Comparison of ENCODE assay signal across 14 mouse cellular contexts in genomic region chr8:105338992-105339391, GRCm38 (mm10). TPM values are rescaled to one million over a fixed set of nuclear protein-coding genes. Genes with fewer than 3 reads are reported as not detected.
DNase-seq lines count a peak whose midpoint lies in the region; ATAC-seq lines count a peak whose summit lies in the region.
"Had no signal": no experiment of that assay in that cellular context is flagged by ENCODE, and none has a peak within 500 bp of the region (broad histone marks: within the 10 kb centered on the region; RNA-seq: fewer than 3 reads in every experiment).

No protein-coding gene starts in this region.

- H3K4me3 ChIP-seq in forebrain, embryonic 11.5 days (ENCODE audit: low read depth, low read length), result no peak overlapping the region
- no peak overlapping the region for H3K4me3 ChIP-seq in forebrain, embryonic 12.5 days (replicated peaks)
- no peak overlapping the region for H3K4me3 ChIP-seq in limb, embryonic 12.5 days (replicated peaks)
- H3K4me3 ChIP-seq in limb, embryonic 10.5 days, result no peak overlapping the region
- no peak overlapping the region for H3K4me3 ChIP-seq in limb, embryonic 13.5 days
- no peak overlapping the region for H3K4me3 ChIP-seq in stomach, embryonic 15.5 days (replicated peaks)
- H3K4me3 ChIP-seq: midbrain, embryonic 10.5 days had no signal

- no peaks in the 10 kb centered on the region for H3K27me3 ChIP-seq in forebrain, embryonic 11.5 days (ENCODE audit: control insufficient read depth, insufficient read depth, low read length)
- 0 out of 2 replicates have a peak, but pooled peaks cover 4% of the 10 kb centered on the region for H3K27me3 ChIP-seq in forebrain, embryonic 12.5 days
- 0 out of 2 replicates have a peak, but pooled peaks cover 6% of the 10 kb centered on the region for H3K27me3 ChIP-seq in limb, embryonic 12.5 days
- H3K27me3 ChIP-seq in limb, embryonic 10.5 days (ENCODE audit: low read depth, poor library complexity, severe bottlenecking), result peaks cover 8% of the 10 kb centered on the region
- no peaks in the 10 kb centered on the region for H3K27me3 ChIP-seq in limb, embryonic 13.5 days
- H3K27me3 ChIP-seq in stomach, embryonic 15.5 days (replicated peaks), result no peaks in the 10 kb centered on the region

- H3K4me1 ChIP-seq in forebrain, embryonic 11.5 days (replicated peaks; ENCODE audit: control insufficient read depth, insufficient read depth, low read length), result no peaks in the 10 kb centered on the region
- H3K4me1 ChIP-seq in forebrain, embryonic 12.5 days, result no peaks in the 10 kb centered on the region; the same call in 1 of the 2 replicates
- 0 out of 2 replicates have a peak, but pooled peaks cover 6% of the 10 kb centered on the region for H3K4me1 ChIP-seq in limb, embryonic 12.5 days (replicated peaks)
- 0 out of 2 replicates have a peak, but pooled peaks cover 9% of the 10 kb centered on the region for H3K4me1 ChIP-seq in limb, embryonic 10.5 days
- peaks cover 17% of the 10 kb centered on the region for H3K4me1 ChIP-seq in limb, embryonic 13.5 days
- H3K4me1 ChIP-seq in stomach, embryonic 15.5 days, result peaks cover 32% of the 10 kb centered on the region

- no peak overlapping the region for H3K27ac ChIP-seq in forebrain, embryonic 11.5 days (ENCODE audit: low read depth, low read length)
- no peak overlapping the region for H3K27ac ChIP-seq in forebrain, embryonic 12.5 days
- peak overlapping the region; percentile 66; the same call in 1 of the 2 replicates for H3K27ac ChIP-seq in limb, embryonic 12.5 days
- H3K27ac ChIP-seq in limb, embryonic 10.5 days, result no peak overlapping the region
- H3K27ac ChIP-seq in limb, embryonic 13.5 days, result 0 out of 2 replicates have a peak overlapping the region, but pooled peaks have one; percentile 33
- H3K27ac ChIP-seq in stomach, embryonic 15.5 days, result peak overlapping the region; percentile 13; the same call in 1 of the 2 replicates
- H3K27ac ChIP-seq: midbrain, embryonic 10.5 days had no signal

- peak; percentile 34 for DNase-seq in forebrain, embryonic 11.5 days (ENCODE audit: low spot score)
- DNase-seq in limb, embryonic 10.5 days (ENCODE audit: low spot score), result no peak
- DNase-seq in thymus, adult 18-20 months, result no peak
- no peak for DNase-seq in layer of hippocampus, postnatal 36 days
- DNase-seq: cerebellum, adult 8-10 months; forebrain, postnatal 0 days; gastrocnemius, postnatal 36 days; kidney, adult 11 months had no signal

- ATAC-seq in forebrain, embryonic 11.5 days (replicated peaks; ENCODE audit: low FRiP score), result no peak
- no peak for ATAC-seq in forebrain, embryonic 12.5 days (ENCODE audit: low FRiP score)
- ATAC-seq in limb, embryonic 12.5 days (ENCODE audit: insufficient number of reproducible peaks, insufficient read depth, low FRiP score, low TSS enrichment, low read depth), result no peak
- no peak for ATAC-seq in limb, embryonic 13.5 days (ENCODE audit: low FRiP score, low read depth)
- ATAC-seq in stomach, embryonic 15.5 days (ENCODE audit: insufficient read depth, low FRiP score, low read depth), result no peak
- ATAC-seq: activated CD4-positive, CD25-positive, alpha-beta regulatory T cell, adult 4 months; forebrain, postnatal 0 days had no signal

- 68% methylated on average over 4 of the region's 4 CpGs for WGBS in forebrain, embryonic 11.5 days
- 74% methylated on average over 4 of the region's 4 CpGs for WGBS in forebrain, embryonic 12.5 days
- WGBS in limb, embryonic 12.5 days, result 16% methylated on average over 4 of the region's 4 CpGs
- 26% methylated on average over 4 of the region's 4 CpGs for WGBS in limb, embryonic 10.5 days
- WGBS in limb, embryonic 13.5 days, result 14% methylated on average over 4 of the region's 4 CpGs
- WGBS in stomach, embryonic 15.5 days, result 39% methylated on average over 4 of the region's 4 CpGs

- H3K36me3 ChIP-seq in forebrain, embryonic 11.5 days (ENCODE audit: control insufficient read depth, insufficient read depth, low read length), result no peaks in the 10 kb centered on the region
- peaks cover 29% of the 10 kb centered on the region for H3K36me3 ChIP-seq in forebrain, embryonic 12.5 days (replicated peaks)
- H3K36me3 ChIP-seq in limb, embryonic 12.5 days, result peaks cover 46% of the 10 kb centered on the region
- peaks cover 52% of the 10 kb centered on the region for H3K36me3 ChIP-seq in limb, embryonic 10.5 days
- peaks cover 44% of the 10 kb centered on the region for H3K36me3 ChIP-seq in limb, embryonic 13.5 days
- H3K36me3 ChIP-seq in stomach, embryonic 15.5 days, result peaks cover 34% of the 10 kb centered on the region

- H3K9me3 ChIP-seq in forebrain, embryonic 11.5 days (ENCODE audit: control insufficient read depth, low read length), result no peaks in the 10 kb centered on the region
- H3K9me3 ChIP-seq in forebrain, embryonic 12.5 days, result no peaks in the 10 kb centered on the region
- H3K9me3 ChIP-seq in limb, embryonic 12.5 days, result no peaks in the 10 kb centered on the region
- H3K9me3 ChIP-seq in limb, embryonic 10.5 days (replicated peaks), result no peaks in the 10 kb centered on the region
- no peaks in the 10 kb centered on the region for H3K9me3 ChIP-seq in limb, embryonic 13.5 days
- no peaks in the 10 kb centered on the region for H3K9me3 ChIP-seq in stomach, embryonic 15.5 days
- H3K9me3 ChIP-seq: midbrain, embryonic 10.5 days had no signal

- H3K9ac ChIP-seq in forebrain, embryonic 11.5 days (ENCODE audit: low read length), result no peak overlapping the region
- no peak overlapping the region for H3K9ac ChIP-seq in forebrain, embryonic 12.5 days
- peak overlapping the region; percentile 34; the same call in 1 of the 2 replicates for H3K9ac ChIP-seq in limb, embryonic 12.5 days (replicated peaks)
- peak overlapping the region; percentile 45; the same call in 1 of the 2 replicates for H3K9ac ChIP-seq in limb, embryonic 13.5 days
- H3K9ac ChIP-seq in stomach, embryonic 15.5 days, result no peak overlapping the region
- H3K9ac ChIP-seq: forebrain, postnatal 0 days had no signal

- H3K4me2 ChIP-seq in forebrain, embryonic 11.5 days (ENCODE audit: low read depth, low read length, severe bottlenecking), result no peak overlapping the region
- no peak overlapping the region for H3K4me2 ChIP-seq in forebrain, embryonic 12.5 days
- no peak overlapping the region for H3K4me2 ChIP-seq in limb, embryonic 12.5 days
- no peak overlapping the region for H3K4me2 ChIP-seq in limb, embryonic 13.5 days (replicated peaks)
- H3K4me2 ChIP-seq in stomach, embryonic 15.5 days, result no peak overlapping the region

RNA-seq across cellular contexts. Expression of gene Fhod1, which starts 8.8 kb away (rescaled TPM):
- polyA plus RNA-seq in forebrain, embryonic 11.5 days (2014; fragmentation: Nextera tagmentation; extraction: Ambion mirVana), result 2.2 and 2.5 TPM in 2 replicates
- polyA plus RNA-seq in forebrain, embryonic 12.5 days (2016; fragmentation: Nextera tagmentation; extraction: Ambion mirVana), result 1.4 and 1.6 TPM in 2 replicates
- 1.6 and 2.3 TPM in 2 replicates for polyA plus RNA-seq in limb, embryonic 12.5 days (2016; fragmentation: Nextera tagmentation; extraction: Ambion mirVana)
- polyA plus RNA-seq in limb, embryonic 10.5 days (2016; fragmentation: Nextera tagmentation; extraction: Ambion mirVana), result 2.2 TPM in 2 replicates
- polyA plus RNA-seq in limb, embryonic 13.5 days (2015; fragmentation: Nextera tagmentation; extraction: Ambion mirVana), result 2.1 and 2.3 TPM in 2 replicates
- 2.5 and 3.0 TPM in 2 replicates for polyA plus RNA-seq in stomach, embryonic 15.5 days (2015; fragmentation: Nextera tagmentation; extraction: Ambion mirVana)
- total RNA-seq in layer of hippocampus, postnatal 36 days (2021), result 1 to 10 TPM; 1.8 to 1.9 TPM

RNA-seq across cellular contexts. Expression of gene Slc9a5, which starts 9.7 kb away (rescaled TPM):
- 5.8 and 7.7 TPM in 2 replicates for polyA plus RNA-seq in forebrain, embryonic 11.5 days (2014; fragmentation: Nextera tagmentation; extraction: Ambion mirVana)
- polyA plus RNA-seq in forebrain, embryonic 12.5 days (2016; fragmentation: Nextera tagmentation; extraction: Ambion mirVana), result 5.6 and 6.4 TPM in 2 replicates
- 7.0 and 7.6 TPM in 2 replicates for polyA plus RNA-seq in limb, embryonic 12.5 days (2016; fragmentation: Nextera tagmentation; extraction: Ambion mirVana)
- polyA plus RNA-seq in limb, embryonic 10.5 days (2016; fragmentation: Nextera tagmentation; extraction: Ambion mirVana), result 4.5 and 6.3 TPM in 2 replicates
- 6.0 and 6.4 TPM in 2 replicates for polyA plus RNA-seq in limb, embryonic 13.5 days (2015; fragmentation: Nextera tagmentation; extraction: Ambion mirVana)
- 1.9 and 2.0 TPM in 2 replicates for polyA plus RNA-seq in stomach, embryonic 15.5 days (2015; fragmentation: Nextera tagmentation; extraction: Ambion mirVana)
- 10 to 100 TPM; 12.2 to 13.7 TPM for total RNA-seq in layer of hippocampus, postnatal 36 days (2021)

RNA-seq across cellular contexts. Expression of gene Tmem208, which starts 12.8 kb away (rescaled TPM):
- 80.7 and 85.0 TPM in 2 replicates for polyA plus RNA-seq in forebrain, embryonic 11.5 days (2014; fragmentation: Nextera tagmentation; extraction: Ambion mirVana)
- polyA plus RNA-seq in forebrain, embryonic 12.5 days (2016; fragmentation: Nextera tagmentation; extraction: Ambion mirVana), result 87.5 and 89.7 TPM in 2 replicates
- 95.6 and 109 TPM in 2 replicates for polyA plus RNA-seq in limb, embryonic 12.5 days (2016; fragmentation: Nextera tagmentation; extraction: Ambion mirVana)
- polyA plus RNA-seq in limb, embryonic 10.5 days (2016; fragmentation: Nextera tagmentation; extraction: Ambion mirVana), result 102 and 105 TPM in 2 replicates
- 119 and 122 TPM in 2 replicates for polyA plus RNA-seq in limb, embryonic 13.5 days (2015; fragmentation: Nextera tagmentation; extraction: Ambion mirVana)
- 131 and 132 TPM in 2 replicates for polyA plus RNA-seq in stomach, embryonic 15.5 days (2015; fragmentation: Nextera tagmentation; extraction: Ambion mirVana)
- total RNA-seq in layer of hippocampus, postnatal 36 days (2021), result 10 to 100 TPM; 44.1 to 47.9 TPM

RNA-seq across cellular contexts. Expression of gene Lrrc29, which starts 12.9 kb away (rescaled TPM):
- polyA plus RNA-seq in forebrain, embryonic 11.5 days (2014; fragmentation: Nextera tagmentation; extraction: Ambion mirVana), result 2.0 TPM in 2 replicates
- polyA plus RNA-seq in forebrain, embryonic 12.5 days (2016; fragmentation: Nextera tagmentation; extraction: Ambion mirVana), result 0.78 and 1.1 TPM in 2 replicates
- 1.5 TPM in 2 replicates for polyA plus RNA-seq in limb, embryonic 12.5 days (2016; fragmentation: Nextera tagmentation; extraction: Ambion mirVana)
- polyA plus RNA-seq in limb, embryonic 10.5 days (2016; fragmentation: Nextera tagmentation; extraction: Ambion mirVana), result 1.4 TPM in 2 replicates
- 1.8 and 2.7 TPM in 2 replicates for polyA plus RNA-seq in limb, embryonic 13.5 days (2015; fragmentation: Nextera tagmentation; extraction: Ambion mirVana)
- 2.3 and 2.5 TPM in 2 replicates for polyA plus RNA-seq in stomach, embryonic 15.5 days (2015; fragmentation: Nextera tagmentation; extraction: Ambion mirVana)
- total RNA-seq in layer of hippocampus, postnatal 36 days (2021), result 1 to 10 TPM; 5.9 to 7.8 TPM

RNA-seq across cellular contexts. Expression of gene Elmo3, which starts 33.6 kb away (rescaled TPM):
- polyA plus RNA-seq in forebrain, embryonic 11.5 days (2014; fragmentation: Nextera tagmentation; extraction: Ambion mirVana), result 2.4 and 2.6 TPM in 2 replicates
- polyA plus RNA-seq in forebrain, embryonic 12.5 days (2016; fragmentation: Nextera tagmentation; extraction: Ambion mirVana), result 1.3 and 1.4 TPM in 2 replicates
- polyA plus RNA-seq in limb, embryonic 12.5 days (2016; fragmentation: Nextera tagmentation; extraction: Ambion mirVana), result 4.3 and 4.4 TPM in 2 replicates
- polyA plus RNA-seq in limb, embryonic 10.5 days (2016; fragmentation: Nextera tagmentation; extraction: Ambion mirVana), result 1.9 and 2.7 TPM in 2 replicates
- polyA plus RNA-seq in limb, embryonic 13.5 days (2015; fragmentation: Nextera tagmentation; extraction: Ambion mirVana), result 3.9 and 5.1 TPM in 2 replicates
- 15.9 and 17.1 TPM in 2 replicates for polyA plus RNA-seq in stomach, embryonic 15.5 days (2015; fragmentation: Nextera tagmentation; extraction: Ambion mirVana)
- under 1 TPM; 0.77 to 0.81 TPM for total RNA-seq in layer of hippocampus, postnatal 36 days (2021)

Comparison
In these comparisons a context has a peak if more than half of its experiments do, and no peak if none do; other contexts are left out.
1. H3K27ac ChIP-seq: peak in limb, embryonic 12.5 days (single experiment), limb, embryonic 13.5 days (single experiment) and stomach, embryonic 15.5 days (single experiment); none in forebrain, embryonic 11.5 days (single experiment), forebrain, embryonic 12.5 days (single experiment) and limb, embryonic 10.5 days (single experiment).
2. H3K9ac ChIP-seq: peak in limb, embryonic 12.5 days (single experiment) and limb, embryonic 13.5 days (single experiment); none in forebrain, embryonic 11.5 days (single experiment), forebrain, embryonic 12.5 days (single experiment) and stomach, embryonic 15.5 days (single experiment).